Mouse (Mus musculus): Measurements from ENCODE around the gene Gm49403.

The Gm49403 gene

GRCm38 (mm10) chr19:8911810-8912209 is 28.1 kb downstream of the Gm49403 start:
- no peak for DNase-seq (ENCODE audit: extremely low read depth, low read depth)

GRCm38 (mm10) chr19:8914212-8914611 is 30.5 kb downstream of the Gm49403 start:
- no peak for DNase-seq (ENCODE audit: extremely low read depth, low read depth)

- no peak for DNase-seq (ENCODE audit: extremely low read depth, low read depth)
These were observed 35.3 kb downstream of the Gm49403 start for GRCm38 (mm10) chr19:8919000-8919399.

GRCm38 (mm10) chr19:8919684-8920072 is 35.9 kb downstream of the Gm49403 start:
- DNase-seq (ENCODE audit: extremely low read depth, low read depth): no peak

GRCm38 (mm10) chr19:8920073-8920736 is 36.5 kb downstream of the Gm49403 start, which contains the start of gene B3gat3:
TSS of gene B3gat3 (plus strand) at chr19:8920374.
- no peak for DNase-seq (ENCODE audit: extremely low read depth, low read depth)

- no peak for DNase-seq (ENCODE audit: extremely low read depth, low read depth)
These were observed 37.1 kb downstream of the Gm49403 start for GRCm38 (mm10) chr19:8920836-8921291.

GRCm38 (mm10) chr19:8921741-8922140 is 38.0 kb downstream of the Gm49403 start:
- DNase-seq (ENCODE audit: extremely low read depth, low read depth): no peak

GRCm38 (mm10) chr19:8926766-8927165 is 43.0 kb downstream of the Gm49403 start:
- no peak for DNase-seq (ENCODE audit: extremely low read depth, low read depth)

- DNase-seq (ENCODE audit: extremely low read depth, low read depth): no peak
These were observed 44.3 kb downstream of the Gm49403 start for GRCm38 (mm10) chr19:8927891-8928525.

GRCm38 (mm10) chr19:8928689-8929223 is 45.0 kb downstream of the Gm49403 start:
- no peak for DNase-seq (ENCODE audit: extremely low read depth, low read depth)

- DNase-seq (ENCODE audit: extremely low read depth, low read depth): no peak
These were observed 45.7 kb downstream of the Gm49403 start, which contains the start of the genes Rom1 and Eml3 for GRCm38 (mm10) chr19:8929224-8930088. TSS of gene Rom1 (minus strand) at chr19:8929356. TSS of gene Eml3 (plus strand) at chr19:8929552.

GRCm38 (mm10) chr19:8930117-8930516 is 46.4 kb downstream of the Gm49403 start:
- DNase-seq (ENCODE audit: extremely low read depth, low read depth): no peak

GRCm38 (mm10) chr19:8930771-8931170 is 47.0 kb downstream of the Gm49403 start:
- no peak for DNase-seq (ENCODE audit: extremely low read depth, low read depth)

GRCm38 (mm10) chr19:8936736-8937135 is 53.0 kb downstream of the Gm49403 start:
- DNase-seq (ENCODE audit: extremely low read depth, low read depth): no peak
